Mouse (Mus musculus) liver, postnatal 0 days (tissue): ENCODE measurements around the gene Dock1.

Experiments used
- CTCF ChIP-seq: sonication (generic); IDR thresholded peaks from 2 replicates; pipeline ENCODE4 v1.5.1; 2016; ENCODE audit warnings: antibody characterized with exemption, low read depth
- EP300 ChIP-seq: IDR thresholded peaks from 2 replicates; pipeline ENCODE4 v1.6.1; 2016; ENCODE audit warnings: antibody characterized with exemption, low read depth, mild to moderate bottlenecking

DNA sequence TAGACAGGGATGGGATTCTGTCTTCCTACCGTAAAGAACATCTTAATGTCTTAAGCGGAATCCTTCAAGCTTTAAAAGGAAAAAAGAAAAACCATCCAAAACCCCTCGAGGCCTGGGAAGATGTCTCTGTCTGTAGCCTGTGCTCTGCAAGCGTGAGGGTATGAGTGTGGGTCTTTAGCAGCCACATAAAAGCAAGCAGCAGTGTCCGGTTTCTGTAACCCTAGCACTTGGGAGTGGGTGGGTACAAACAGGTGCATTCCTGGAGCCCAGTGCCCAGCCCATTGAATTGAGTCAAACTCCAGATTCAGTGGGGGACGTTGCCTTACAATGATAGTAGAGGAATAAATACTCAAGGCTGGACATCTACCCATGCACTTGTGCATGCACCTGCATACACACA is 105.9 kb downstream of the Dock1 start:
- TF ChIP-seq CTCF, result no peak
- no peak for TF ChIP-seq EP300
